Mouse (Mus musculus): ENCODE data around the gene Stt3b. TPM values are rescaled to one million over a fixed set of nuclear protein-coding genes. Genes with fewer than 3 reads are reported as not detected.

Stt3b gene
- total RNA-seq, 4 experiments from 2014 or later = 73.3 to 82.4 (median 75.2) TPM

DNA sequence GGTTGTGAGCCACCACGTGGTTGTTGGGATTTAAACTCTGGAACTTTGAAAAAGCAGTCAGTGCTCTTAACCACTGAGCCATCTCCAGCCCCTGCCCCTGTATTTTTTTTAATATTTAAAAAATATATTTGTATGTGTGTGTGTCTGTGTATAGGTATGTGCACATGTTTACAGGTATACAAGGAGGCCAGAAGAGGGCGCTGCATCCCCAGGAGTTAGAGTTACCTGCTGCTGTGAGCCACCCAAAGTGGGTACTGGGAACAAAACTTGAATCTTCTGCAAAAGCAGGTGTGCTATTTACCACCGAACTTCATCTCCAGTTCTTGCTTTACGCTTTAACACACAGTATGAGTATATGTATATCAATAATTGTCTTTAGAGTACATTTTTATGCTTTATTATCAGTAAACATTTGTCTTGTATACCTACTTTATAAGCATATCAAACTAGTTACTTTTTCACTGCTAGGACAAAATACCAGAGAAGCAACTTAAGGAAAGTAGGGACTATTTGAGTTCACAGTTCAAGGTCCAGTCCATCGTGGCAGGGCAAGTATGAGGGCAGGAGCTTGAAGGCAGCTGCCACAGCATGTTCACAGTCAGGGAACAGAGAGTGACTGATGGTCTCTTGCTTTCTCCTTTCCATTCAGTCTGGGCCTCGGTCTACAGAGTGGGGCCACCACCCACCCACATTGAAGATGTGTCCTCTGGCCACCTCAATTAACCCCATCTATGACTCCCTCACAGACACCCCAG is 8.6 kb upstream of the Stt3b start:
- no peak for DNase-seq (ENCODE audit: low spot score in 2 of 2)

DNA sequence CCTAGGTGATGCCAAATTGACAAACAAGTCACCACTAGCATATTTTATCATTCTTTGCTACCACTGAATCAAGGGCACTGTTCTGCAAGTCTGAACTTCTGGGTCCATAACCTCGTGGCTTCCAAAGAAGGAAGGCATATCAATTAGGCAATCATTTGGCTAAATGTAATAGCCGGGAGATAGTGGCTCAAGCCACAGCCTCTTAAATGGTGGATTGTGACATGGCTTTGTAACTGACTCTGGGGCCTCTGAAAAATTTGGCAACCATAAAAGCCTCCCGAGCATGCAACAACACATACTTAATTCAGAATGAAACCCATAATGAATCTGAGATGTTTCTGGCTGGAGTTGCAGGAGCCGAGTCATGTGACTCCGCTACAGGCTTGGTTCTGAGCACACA is 6.8 kb upstream of the Stt3b start:
- no peak for DNase-seq (ENCODE audit: low spot score in 2 of 2)

DNA sequence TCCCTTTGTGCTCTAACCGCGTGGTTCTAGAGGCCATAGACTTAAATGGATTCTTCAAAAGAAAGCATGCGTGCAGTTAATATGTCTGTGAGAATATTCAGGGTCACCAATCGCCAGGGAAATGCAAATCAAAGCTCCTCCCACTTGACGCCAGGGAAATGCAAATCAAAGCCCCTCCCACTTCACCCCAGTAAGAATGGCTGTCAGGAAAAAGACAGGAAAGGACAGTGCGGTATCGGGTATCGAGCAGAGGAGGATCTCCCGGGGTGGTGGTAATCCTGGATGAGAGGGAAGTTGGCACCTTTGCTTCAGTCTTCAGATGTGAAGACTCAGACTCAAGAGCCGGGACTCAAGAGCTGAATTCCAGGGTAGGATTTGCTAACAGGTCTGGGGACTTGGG is 4.3 kb upstream of the Stt3b start:
- DNase-seq (ENCODE audit: low spot score in 2 of 2) = no peak

DNA sequence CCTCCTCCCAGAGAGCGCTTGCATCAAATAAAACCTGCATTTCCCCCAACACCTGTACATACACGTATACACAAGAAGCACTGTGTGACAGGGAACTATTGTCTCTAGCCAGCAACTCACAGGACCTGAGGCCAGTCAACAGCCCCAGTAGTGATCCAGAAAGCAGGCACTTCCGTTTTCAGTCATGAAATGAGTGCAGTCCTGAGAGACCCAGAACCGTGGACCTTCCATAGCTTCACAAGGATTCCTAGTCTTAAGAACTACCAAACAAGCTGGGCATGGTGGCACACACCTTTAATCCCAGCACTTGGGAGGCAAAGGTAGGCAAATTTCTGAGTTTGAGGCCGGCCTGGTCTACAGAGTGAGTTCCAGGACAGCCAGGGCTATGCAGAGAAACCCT is 3.6 kb upstream of the Stt3b start:
- DNase-seq (ENCODE audit: low spot score in 2 of 2) = no peak

DNA sequence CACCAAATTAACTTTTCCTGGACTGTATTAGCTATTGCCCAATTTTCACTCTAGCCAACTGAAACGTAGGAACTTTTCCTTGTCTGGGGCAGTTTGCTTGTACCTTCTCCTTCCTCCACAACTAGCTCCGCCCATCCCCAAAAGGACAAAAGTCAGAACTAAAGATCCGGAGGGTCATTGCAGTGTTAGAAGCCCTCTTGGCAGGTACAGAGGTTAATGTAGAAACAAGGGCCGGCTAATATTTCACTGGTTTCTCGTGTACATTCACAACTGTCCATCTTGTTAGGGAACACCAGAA is 951 bp upstream of the Stt3b start:
- DNase-seq (ENCODE audit: low spot score in 2 of 2) = no peak

DNA sequence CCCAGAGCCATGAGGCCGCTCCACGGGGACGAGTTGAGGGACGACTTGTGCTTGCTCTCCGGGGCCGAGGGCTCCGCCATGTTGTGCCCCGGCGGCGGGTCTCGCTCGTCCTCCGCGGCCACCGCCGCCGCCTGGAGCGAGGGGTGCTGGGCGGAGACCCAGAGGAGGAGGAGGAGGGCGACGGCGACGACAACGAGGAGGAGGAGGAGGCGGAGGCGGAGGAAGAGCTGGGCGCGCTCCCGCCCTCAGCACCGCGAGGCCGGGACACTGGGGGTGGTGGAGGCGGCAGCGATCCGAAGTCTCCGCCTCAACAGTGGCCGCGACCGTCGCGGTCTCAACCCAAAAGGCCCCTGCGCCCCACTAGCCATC is 260 bp downstream of the Stt3b start:
- no peak for DNase-seq (ENCODE audit: low spot score in 2 of 2)

DNA sequence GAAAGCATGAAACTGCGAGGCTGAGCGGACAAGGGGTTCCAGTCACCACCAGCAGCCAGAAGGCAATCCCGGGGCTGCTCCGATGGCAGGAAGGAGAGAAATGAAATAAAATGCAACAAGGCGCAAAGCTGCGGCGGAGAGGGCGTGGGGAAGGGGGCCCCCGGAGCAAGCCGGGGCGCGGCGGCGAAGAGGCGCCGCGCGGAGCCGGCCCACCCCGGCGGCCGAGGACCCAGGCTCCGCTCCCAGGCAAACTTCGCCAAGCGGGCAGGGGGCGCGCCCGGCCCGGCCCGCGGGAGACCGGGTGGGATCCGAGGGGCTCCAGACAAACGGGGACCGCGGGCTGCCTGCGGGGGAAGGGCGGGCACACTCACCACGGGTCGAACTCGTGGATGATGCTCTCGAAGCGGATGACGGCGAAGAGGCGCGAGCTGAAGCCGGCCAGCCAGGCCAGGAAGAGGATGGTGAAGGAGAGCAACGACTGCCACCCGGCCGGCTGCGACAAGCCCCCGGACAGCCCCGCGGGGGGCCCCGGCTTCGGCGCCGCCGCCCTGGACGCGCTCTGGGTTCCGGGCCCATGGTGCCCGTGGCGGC is 745 bp downstream of the Stt3b start:
- peak; percentile 36 to 40 for DNase-seq (ENCODE audit: low spot score in 2 of 2)

DNA sequence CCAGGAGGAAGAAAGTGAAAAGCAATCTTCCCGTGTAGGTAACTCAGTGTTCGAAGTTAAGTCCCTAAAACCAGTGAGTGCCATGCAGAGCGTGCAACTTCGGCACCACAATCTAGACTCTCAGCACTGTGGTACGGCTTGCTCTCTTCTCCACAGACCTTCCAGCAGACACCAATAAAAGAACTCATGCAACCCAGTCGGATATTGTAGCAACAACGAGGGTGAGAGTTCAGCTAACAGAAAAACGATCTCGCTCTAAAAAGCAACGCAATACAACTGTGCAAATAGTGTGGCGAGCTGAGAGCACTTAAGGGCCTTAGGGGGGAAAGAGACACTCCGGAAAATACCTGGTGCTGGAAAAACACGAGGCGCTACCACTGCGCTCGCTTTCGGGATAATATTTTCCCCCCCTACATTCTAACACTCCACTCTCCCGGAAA is 1.3 kb downstream of the Stt3b start:
- peak in 1 of 2 experiments; percentile 18 for DNase-seq (ENCODE audit: low spot score in 2 of 2)

DNA sequence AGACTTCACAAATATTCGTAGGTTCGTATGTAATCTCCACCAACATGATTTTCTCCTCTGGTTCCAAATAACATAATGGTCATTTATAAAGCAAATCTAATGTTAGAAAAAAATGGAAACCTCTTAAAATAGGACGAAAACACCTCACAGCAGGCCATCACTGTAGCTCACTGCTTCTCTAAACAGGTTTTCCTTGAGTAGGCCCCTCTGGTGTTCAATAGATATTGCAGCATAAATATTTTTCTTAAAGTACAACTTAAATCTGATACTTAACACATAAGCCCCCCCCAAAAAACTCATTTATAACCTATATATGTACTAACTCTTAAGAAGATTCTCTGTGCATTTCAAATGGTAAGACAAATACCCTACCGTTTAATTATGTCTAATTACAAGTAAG is 1.8 kb downstream of the Stt3b start:
- no peak for DNase-seq (ENCODE audit: low spot score in 2 of 2)

DNA sequence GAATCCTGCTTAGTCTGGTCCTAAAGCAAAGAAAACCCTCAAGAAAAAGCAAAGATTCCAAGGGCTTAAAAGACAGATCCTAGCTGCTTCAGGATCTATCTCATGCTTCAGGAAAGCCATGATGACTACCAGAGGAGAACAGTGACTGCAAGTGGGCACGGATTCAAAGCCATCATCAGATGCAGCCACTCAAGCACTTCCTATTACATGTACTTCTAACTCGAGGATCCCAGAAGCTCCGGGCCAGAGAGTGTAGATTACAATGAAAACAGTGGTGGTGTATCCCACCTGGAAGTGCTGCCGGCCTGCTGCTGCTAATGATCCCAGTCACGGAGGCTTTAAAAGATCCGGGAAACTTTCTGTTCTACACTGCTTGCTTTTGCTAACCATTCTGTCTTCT is 4.0 kb downstream of the Stt3b start:
- DNase-seq (ENCODE audit: low spot score in 2 of 2) = no peak

DNA sequence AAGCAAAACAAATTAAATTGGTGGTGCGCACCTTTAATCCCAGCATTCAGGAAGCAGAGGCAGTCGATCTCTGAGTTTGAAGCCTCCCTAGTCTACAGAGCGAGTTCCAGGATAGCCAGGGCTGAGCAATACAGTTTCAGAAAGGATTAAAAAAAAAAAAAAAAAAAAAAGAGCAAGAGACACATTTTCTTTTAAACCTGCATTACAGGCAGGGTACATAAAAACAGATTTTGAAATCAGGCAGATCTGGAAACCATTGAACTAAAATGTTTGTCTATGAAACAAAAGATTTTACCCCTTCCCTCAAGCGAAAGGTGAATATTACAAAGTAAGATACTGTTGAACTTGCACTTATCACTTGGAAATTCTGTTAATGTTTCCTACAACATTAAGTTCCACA is 6.1 kb downstream of the Stt3b start:
- DNase-seq (ENCODE audit: low spot score in 2 of 2) = no peak

DNA sequence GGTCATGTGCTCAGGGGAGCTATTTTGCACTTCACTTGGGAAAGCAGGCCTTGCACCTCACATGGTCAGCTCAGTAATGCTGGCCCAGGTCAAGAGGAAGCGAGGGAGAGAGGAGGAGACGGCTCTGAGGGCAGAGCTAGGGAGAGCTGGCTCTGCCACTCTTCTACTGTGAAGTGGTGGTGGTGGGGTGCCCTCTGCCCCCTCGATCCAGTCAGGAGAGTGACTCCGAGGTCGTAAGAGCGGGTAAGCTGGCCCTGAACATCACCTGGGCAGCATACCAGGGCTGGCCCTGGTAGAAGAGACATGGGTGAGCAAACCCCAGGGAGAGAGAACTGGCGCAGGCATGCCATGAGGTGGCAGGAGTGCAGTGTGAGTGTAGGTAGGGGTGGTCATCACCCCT is 8.6 kb downstream of the Stt3b start:
- no peak for DNase-seq (ENCODE audit: low spot score in 2 of 2)

DNA sequence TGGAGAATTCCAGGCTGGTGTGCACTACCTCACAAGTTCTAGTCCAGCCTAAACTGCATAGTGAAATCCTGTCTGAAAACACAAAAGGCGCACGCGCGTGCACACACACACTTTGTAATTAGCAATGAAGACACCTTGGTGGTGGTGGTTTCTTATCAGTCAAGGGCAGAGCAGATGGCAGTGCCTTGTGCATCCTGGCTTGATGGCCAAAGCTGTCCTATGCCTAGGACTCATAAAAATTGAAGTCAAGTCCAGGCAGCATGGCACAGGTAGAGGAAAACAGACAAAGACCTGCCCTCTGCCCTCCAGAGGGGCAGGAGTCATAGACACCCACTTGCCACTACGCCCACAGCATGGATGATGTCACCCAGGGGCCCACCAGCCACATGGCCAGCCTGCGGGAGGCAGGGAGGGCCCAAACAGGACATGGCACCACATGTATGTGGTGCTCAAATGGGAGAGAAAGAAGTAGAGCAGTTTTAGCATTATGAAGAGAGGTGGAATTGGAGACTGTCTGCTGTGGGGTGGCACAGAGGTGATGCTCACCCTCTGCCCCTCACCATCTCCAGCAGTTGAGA is 9.1 kb downstream of the Stt3b start:
- DNase-seq (ENCODE audit: low spot score in 2 of 2) = no peak

DNA sequence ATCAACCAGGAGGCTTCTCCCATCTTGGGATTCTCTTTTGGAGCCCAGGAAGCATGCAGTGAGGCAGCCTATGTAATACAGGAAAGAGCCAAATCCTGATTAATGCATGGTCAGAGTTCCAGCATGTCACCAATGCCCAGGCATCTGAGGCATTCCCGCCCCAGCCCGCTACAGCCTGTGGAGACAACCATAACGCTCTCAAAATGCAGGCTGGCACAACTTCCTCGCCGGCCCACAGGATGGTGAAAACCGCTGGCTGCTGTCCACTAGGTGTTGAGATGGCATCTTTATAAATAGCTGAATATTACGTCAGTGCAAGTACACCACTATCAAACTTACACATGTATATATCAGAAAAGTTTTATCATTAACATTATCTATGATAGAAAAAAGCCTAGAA is 13.5 kb downstream of the Stt3b start:
- DNase-seq (ENCODE audit: low spot score in 2 of 2) = no peak

DNA sequence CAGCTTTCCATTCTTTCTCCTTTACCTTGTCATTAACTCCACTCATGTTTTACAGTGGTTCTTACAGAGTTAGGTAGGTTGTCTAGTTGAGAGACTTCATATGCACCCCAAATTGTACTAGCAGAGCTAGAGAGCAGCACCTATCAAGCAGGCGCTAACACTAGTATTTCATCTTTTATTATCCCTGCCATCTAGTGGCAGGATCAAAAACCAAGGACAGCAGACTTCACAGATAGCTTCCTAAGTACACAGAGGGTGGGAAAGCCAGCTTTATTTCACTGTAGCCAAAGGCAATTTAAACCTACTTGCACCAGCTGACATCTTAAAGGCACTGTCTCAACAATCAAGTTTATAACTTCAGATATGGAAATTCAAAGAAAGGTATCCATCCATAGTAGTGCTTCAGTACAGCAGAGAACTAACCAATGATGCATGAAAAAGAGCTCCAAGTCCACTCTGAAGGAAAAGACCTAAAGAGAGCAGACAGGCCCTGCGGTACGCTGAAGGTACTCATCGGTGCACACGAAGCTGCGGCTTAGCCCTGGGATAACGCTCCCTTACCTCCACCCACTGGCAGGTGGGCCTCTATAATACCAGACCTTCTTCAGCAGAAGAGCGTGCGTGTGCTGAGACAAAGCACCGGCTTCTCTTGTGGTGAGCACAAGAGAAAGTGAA is 16.2 kb downstream of the Stt3b start:
- DNase-seq (ENCODE audit: low spot score in 2 of 2) = no peak

DNA sequence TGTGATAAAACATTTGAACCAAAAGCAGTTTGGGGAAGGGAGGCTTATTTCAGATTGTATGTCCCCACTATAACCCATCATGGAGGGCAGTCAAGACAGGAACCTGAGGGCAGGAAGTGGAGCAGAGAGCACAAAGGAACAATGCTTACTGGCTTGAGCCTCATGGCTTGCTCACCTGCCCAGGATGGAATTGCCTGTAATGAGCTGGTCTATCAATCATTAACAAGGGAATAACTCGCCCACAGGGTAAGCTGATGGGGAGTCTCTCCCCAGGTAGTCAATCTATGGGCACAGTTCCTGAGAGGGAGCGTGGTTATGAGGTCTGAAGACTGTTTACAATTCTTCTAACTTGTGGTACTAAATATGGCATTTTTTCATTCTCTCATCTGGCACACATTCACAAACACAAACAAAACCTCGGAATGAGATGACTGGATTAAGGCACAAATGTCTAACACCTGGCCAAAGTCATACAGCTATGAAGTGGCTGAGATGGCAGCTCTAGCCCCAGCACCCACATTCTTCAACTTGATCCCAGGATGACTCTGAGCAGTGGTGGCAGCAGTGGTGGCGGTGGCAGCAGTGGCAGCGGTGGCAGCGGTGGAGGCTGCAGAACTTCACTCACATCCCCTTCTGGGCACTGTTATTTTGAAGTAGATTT is 22.3 kb downstream of the Stt3b start:
- no peak for DNase-seq (ENCODE audit: low spot score in 2 of 2)

DNA sequence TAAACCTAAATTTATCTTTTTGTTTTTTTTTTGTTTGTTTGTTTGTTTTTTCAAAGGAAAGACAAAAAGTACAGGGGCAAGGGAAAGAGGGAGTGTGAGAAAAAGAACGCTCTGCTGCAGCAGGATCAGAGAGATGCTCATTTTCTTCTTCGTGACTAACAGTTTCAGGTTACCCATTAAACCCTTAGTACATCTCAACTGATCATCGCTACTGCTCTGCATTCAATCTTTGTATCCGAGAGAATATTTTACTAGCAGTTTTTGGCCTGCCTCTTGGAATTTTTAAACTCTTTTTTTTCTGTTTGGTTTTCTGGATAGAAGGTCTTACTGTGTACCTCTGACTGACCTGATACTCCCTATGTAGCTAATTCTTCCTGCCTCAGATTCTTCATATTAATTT is 25.8 kb downstream of the Stt3b start:
- DNase-seq (ENCODE audit: low spot score in 2 of 2) = no peak

DNA sequence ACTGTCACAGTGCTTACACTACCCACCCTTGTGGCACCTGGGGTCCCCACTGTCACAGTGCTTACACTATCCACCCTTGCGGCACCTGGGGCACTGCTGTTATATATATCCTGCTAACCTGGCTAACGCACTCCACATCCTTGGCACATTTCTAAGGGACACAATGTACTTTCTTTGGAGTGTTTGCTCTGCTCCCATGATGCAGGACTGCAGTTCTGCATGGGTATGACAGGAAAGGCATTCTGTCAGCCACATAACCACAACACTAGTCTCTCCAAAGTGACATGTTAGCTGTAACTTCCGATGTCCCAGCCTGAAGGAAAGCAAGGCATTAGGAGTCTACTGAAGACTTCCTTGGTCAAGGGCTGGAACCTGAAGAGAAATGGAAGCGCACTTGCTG is 26.8 kb downstream of the Stt3b start:
- no peak for DNase-seq (ENCODE audit: low spot score in 2 of 2)

DNA sequence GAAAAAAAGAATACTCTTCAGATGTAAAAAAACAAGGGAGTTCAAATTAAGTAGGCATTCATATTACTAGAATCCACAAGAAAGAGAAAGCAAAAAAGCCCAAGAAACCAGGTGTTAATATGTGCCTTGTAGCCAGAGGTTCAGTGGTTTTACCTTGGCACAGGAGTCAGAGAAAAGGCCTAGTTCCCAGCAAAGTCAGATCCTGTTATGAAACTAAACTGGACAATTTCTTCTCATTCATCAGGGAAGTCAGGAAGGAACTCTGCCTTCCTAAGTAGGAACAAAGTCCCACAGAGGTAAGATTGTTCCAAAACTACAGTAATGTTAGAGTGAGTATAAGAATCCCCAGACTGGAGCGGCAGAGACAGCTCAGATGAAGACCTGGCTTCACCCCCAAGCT is 31.6 kb downstream of the Stt3b start:
- DNase-seq (ENCODE audit: low spot score in 2 of 2) = no peak

DNA sequence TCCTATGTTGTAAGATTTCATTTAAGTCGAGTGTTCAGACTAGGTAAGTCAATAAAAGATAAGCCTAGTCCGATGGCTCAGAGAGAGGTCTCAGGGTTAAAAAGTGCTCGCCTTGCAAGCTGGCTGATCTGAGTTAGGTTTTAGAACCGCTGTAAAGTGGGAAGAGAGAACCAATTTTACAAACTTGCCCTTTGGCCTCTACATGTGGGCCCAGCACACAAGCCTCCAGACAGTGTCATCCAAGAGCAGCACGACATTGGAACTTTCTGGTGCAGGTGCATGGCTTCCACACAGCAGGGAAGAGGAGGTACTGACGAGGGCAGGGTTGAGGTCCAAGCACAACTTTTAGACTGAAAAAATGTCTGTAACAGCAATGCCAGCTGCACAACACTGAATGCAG is 35.4 kb downstream of the Stt3b start:
- no peak for DNase-seq (ENCODE audit: low spot score in 2 of 2)

DNA sequence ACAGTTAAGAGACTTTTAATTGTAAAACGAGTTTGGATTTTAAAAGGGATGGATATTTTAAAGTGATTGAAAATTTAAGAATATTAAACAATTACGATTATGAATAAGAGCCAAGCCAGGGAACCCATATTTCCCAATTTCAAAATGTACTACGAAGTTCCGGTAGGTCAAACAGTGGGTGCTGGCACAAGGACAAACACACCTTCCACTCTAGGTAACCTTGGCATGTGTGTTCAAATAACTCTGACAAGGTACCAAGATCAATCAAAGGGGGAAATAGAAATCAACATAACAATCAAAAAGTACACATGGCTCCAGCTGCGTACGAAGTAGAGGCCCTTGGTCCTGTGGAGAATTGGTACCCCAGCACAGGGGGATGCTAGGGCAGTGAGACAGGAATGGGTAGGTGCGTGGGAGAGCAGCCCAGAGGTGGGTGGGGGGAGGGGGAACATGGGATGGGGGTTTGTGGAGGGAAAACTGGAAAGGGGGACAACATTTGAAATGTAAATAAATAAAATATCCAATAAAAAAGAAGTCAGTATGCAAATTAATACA is 37.0 kb downstream of the Stt3b start:
- DNase-seq (ENCODE audit: low spot score in 2 of 2) = no peak

DNA sequence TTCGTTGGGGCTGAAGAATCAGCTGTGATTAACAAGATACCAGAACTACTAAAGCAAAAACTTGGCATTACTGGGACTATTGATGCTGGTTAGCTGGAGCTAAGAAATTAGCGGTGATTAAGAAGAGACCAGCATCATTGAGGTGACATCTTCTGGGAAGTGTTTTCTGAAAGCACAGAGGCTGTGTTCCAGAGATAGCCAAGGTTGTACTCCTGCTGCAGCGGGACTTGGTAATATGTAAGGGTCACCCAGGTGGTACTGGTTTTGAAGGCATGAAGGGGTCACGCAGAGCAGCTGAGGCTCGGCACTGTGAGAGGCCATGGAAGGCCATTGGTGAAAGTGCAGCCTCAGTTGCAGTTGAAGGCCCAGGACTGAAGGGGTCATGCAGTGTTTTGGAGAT is 37.8 kb downstream of the Stt3b start:
- peak in 1 of 2 experiments; percentile 41 for DNase-seq (ENCODE audit: low spot score in 2 of 2)
